Mouse (Mus musculus) brain, embryonic 18.5 days (tissue): ENCODE data around the gene Tpk1.
"Not testable (repeated sequence)": the region's sequence is repeated elsewhere in the genome, so short reads cannot be mapped to it uniquely, and the experiment has no call there.

Experiments
- DNase-seq: peaks from one replicate; pipeline ENCODE4 v3.0.0-alpha.2; 2012; ENCODE audit warnings: low read depth, low spot score

The Tpk1 gene

GRCm38 (mm10) chr6:43522046-43522445 is 144.0 kb downstream of the Tpk1 start:
- peak; percentile 8 for DNase-seq

- no peak for DNase-seq
Observed at GRCm38 (mm10) chr6:43520218-43520617, 145.9 kb downstream of the Tpk1 start.

GRCm38 (mm10) chr6:43518378-43518777 is 147.7 kb downstream of the Tpk1 start:
- DNase-seq, result peak; percentile 14

GRCm38 (mm10) chr6:43517316-43517655 is 148.8 kb downstream of the Tpk1 start:
- DNase-seq, result no peak

- no peak for DNase-seq
Observed at GRCm38 (mm10) chr6:43516593-43517315, 149.3 kb downstream of the Tpk1 start.

- DNase-seq, result not testable (repeated sequence)
Observed at GRCm38 (mm10) chr6:43506686-43507385, 159.2 kb downstream of the Tpk1 start.

GRCm38 (mm10) chr6:43504609-43505230 is 161.4 kb downstream of the Tpk1 start:
- DNase-seq, result no peak

- DNase-seq, result no peak
Observed at GRCm38 (mm10) chr6:43492367-43492766, 173.7 kb downstream of the Tpk1 start.

GRCm38 (mm10) chr6:43486691-43487090 is 179.4 kb downstream of the Tpk1 start:
- DNase-seq, result no peak

- DNase-seq, result no peak
Observed at GRCm38 (mm10) chr6:43480687-43481086, 185.4 kb downstream of the Tpk1 start.

GRCm38 (mm10) chr6:43478810-43479209 is 187.3 kb downstream of the Tpk1 start:
- DNase-seq, result no peak

- no peak for DNase-seq
Observed at GRCm38 (mm10) chr6:43476406-43476805, 189.7 kb downstream of the Tpk1 start.

- no peak for DNase-seq
Observed at GRCm38 (mm10) chr6:43475921-43476320, 190.2 kb downstream of the Tpk1 start.

- DNase-seq, result no peak
Observed at GRCm38 (mm10) chr6:43471556-43471955, 194.5 kb downstream of the Tpk1 start.

- DNase-seq, result no peak
Observed at GRCm38 (mm10) chr6:43468821-43469594, 197.1 kb downstream of the Tpk1 start.

- DNase-seq, result no peak
Observed at GRCm38 (mm10) chr6:43462849-43463369, 203.2 kb downstream of the Tpk1 start.

GRCm38 (mm10) chr6:43462189-43462848 is 203.8 kb downstream of the Tpk1 start:
- peak; percentile 20 for DNase-seq

- no peak for DNase-seq
Observed at GRCm38 (mm10) chr6:43459082-43459481, 207.0 kb downstream of the Tpk1 start.

- no peak for DNase-seq
Observed at GRCm38 (mm10) chr6:43457989-43458388, 208.1 kb downstream of the Tpk1 start.

- DNase-seq, result no peak
Observed at GRCm38 (mm10) chr6:43449498-43449897, 216.6 kb downstream of the Tpk1 start.

- no peak for DNase-seq
Observed at GRCm38 (mm10) chr6:43445856-43446255, 220.2 kb downstream of the Tpk1 start.
